Mouse (Mus musculus): ENCODE results near the gene Rab40c. TPM values are rescaled to one million over a fixed set of nuclear protein-coding genes. Genes with fewer than 3 reads are reported as not detected.
"Not testable (repeated sequence)": the region's sequence is repeated elsewhere in the genome, so short reads cannot be mapped to it uniquely, and the experiment has no call there.

The Rab40c gene
- polyA plus RNA-seq, 1 experiment from 2014 or later, result 9.9 TPM

DNA sequence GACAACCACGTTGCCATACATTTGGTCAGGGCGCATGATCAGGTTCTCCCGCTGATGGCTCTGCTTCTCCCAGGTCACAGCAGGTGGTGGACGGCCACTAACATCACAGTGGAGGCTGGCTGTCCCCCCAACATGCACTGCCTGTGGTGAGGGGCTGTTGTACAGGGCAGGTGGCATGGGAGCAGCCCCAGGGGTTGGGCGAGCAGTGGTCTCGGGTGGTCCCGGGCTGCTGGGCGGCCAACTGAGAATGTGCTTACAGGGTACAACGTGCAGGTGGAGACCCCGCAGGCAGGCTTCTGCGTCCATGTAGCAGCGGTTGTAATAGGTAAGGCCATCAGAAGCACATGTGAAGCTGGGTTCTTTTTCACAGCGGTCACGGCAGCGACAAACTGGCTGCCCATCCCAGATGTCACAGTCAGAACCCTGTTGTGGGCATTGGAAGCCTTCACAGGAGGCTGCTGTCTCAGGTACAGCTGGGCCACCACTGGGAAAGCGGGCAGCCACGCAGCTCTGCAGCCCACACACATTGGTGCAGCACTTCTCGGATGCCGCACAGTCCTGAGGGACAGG is 40.8 kb downstream of the Rab40c start:
- Histone ChIP-seq H3K27ac (no peak overlapping the region), H3K4me1 (peaks cover 53% of the 10 kb centered on the region), H3K4me3 (no peak overlapping the region), H3K36me3 (peaks cover 43% of the 10 kb centered on the region), H3K4me2 (no peak overlapping the region), H3K9ac (no peak overlapping the region), H3K9me3 (replicated peaks) (no peaks in the 10 kb centered on the region), H3K27me3 (replicated peaks) (no peaks in the 10 kb centered on the region)
- no peak for ATAC-seq
- 86% methylated on average over 19 of the region's 19 CpGs for WGBS (ENCODE audit: insufficient replicate concordance)

DNA sequence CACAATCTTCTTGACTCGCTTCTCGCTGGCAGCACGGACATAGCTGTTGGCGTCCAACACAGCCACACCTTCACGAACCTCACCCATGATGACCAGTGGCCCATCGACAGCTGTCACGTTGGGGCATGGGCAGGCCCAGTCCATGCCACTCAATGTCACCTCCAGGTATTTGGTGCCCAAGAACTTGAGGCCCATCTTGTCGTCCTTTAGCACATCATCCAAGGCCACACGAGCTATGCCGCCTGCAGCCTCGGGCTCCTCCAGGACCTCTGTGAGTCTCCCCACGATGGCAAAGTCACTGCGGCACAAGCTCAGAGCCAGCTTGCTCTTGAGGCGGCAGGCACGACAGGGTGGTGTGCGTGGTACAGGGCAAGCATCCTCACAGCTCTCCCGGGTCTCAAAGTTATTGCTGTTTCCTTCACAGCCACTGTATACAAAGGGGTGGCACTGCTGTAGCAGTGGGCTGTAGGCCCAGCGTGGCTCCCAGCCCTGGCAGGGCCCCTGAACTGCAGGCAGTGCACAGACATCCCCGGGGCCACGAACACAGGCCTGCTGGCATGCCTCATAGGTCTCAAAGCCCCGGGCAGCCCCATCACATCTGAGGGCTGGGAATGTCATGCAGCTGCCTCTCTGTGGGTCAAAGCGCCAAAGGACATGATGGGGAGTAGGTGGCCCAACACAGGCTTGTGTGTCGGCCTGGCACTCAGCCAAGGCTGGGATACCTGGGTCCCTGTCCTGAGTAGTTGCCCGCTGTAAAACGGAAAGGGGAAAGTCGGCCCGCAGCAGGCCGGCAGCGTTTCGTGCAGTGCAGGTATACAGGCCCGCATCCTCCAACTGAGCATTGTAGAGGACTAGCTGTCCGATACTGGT is 41.6 kb downstream of the Rab40c start:
- Histone ChIP-seq H3K9me3 (replicated peaks) (no peaks in the 10 kb centered on the region), H3K9ac (no peak overlapping the region), H3K27me3 (replicated peaks) (no peaks in the 10 kb centered on the region), H3K36me3 (peaks cover 36% of the 10 kb centered on the region), H3K27ac (no peak overlapping the region), H3K4me3 (no peak overlapping the region), H3K4me2 (no peak overlapping the region), H3K4me1 (peaks cover 53% of the 10 kb centered on the region)
- no peak for ATAC-seq
- 90% methylated on average over 32 of the region's 32 CpGs for WGBS (ENCODE audit: insufficient replicate concordance)

DNA sequence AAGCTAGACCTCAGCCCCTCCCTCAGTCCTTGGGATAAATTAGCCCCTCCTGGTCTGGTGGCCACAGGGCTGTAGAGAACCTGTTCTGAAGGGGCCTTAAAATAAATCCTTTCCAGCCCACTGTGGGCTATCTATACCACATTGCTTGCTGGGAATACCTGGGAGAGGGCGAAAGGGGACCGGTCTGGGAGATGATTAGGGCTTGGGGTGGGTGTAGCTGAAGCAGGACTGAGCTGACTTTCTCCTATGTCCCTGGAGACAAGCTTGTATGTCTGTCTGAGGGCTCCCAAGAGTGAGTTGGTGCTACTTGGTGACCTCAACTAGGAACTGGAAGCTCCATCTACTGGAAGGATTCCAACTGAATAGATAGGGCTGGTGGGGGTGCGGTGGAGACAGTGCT is 42.5 kb downstream of the Rab40c start:
- no peak overlapping the region for H3K4me3 ChIP-seq
- 83% methylated on average over 3 of the region's 3 CpGs for WGBS (ENCODE audit: insufficient replicate concordance)
- H3K4me2 ChIP-seq, result peak overlapping the region; percentile 90
- H3K9ac ChIP-seq, result peak overlapping the region; percentile 19; the same call in 1 of the 2 replicates
- H3K9me3 ChIP-seq (replicated peaks), result no peaks in the 10 kb centered on the region
- H3K4me1 ChIP-seq, result peaks cover 45% of the 10 kb centered on the region
- no peaks in the 10 kb centered on the region for H3K27me3 ChIP-seq (replicated peaks)
- no peak overlapping the region for H3K27ac ChIP-seq
- ATAC-seq, result no peak
- H3K36me3 ChIP-seq, result peaks cover 29% of the 10 kb centered on the region

DNA sequence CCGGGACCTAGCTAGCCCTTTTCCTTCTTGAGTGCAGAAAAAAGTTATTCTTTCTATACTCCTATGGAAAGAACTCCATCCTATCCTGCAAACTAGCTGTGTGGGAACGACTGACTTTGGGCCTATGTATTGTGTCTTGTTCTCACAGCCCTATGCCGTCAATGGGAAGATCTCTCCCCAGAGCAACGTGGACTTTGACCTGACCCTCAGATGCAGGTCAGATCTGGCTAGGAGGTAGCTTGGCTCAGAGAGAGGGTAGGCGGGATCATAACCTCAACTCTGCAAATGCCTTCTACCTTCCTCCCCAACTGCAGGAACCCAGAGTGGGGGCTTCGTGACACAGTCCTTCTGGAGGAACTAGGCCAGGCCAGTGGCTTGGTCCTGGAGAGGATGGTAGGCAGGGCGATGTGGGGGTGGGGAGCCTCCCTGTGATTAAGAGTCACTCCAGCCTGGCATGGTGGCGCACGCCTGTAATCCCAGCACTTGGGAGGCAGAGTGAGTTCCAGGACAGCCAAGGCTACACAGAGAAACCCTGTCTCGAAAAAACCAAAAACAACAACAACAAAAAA is 43.1 kb downstream of the Rab40c start:
- Histone ChIP-seq H3K9ac (peak overlapping the region; percentile 78), H3K4me3 (peak overlapping the region; percentile 76), H3K27ac (peak overlapping the region; percentile 92), H3K4me2 (peak overlapping the region; percentile 90), H3K27me3 (replicated peaks) (no peaks in the 10 kb centered on the region), H3K36me3 (peaks cover 23% of the 10 kb centered on the region), H3K9me3 (replicated peaks) (no peaks in the 10 kb centered on the region), H3K4me1 (peaks cover 39% of the 10 kb centered on the region)
- 64% methylated on average over 10 of the region's 10 CpGs for WGBS (ENCODE audit: insufficient replicate concordance)
- no peak for ATAC-seq

DNA sequence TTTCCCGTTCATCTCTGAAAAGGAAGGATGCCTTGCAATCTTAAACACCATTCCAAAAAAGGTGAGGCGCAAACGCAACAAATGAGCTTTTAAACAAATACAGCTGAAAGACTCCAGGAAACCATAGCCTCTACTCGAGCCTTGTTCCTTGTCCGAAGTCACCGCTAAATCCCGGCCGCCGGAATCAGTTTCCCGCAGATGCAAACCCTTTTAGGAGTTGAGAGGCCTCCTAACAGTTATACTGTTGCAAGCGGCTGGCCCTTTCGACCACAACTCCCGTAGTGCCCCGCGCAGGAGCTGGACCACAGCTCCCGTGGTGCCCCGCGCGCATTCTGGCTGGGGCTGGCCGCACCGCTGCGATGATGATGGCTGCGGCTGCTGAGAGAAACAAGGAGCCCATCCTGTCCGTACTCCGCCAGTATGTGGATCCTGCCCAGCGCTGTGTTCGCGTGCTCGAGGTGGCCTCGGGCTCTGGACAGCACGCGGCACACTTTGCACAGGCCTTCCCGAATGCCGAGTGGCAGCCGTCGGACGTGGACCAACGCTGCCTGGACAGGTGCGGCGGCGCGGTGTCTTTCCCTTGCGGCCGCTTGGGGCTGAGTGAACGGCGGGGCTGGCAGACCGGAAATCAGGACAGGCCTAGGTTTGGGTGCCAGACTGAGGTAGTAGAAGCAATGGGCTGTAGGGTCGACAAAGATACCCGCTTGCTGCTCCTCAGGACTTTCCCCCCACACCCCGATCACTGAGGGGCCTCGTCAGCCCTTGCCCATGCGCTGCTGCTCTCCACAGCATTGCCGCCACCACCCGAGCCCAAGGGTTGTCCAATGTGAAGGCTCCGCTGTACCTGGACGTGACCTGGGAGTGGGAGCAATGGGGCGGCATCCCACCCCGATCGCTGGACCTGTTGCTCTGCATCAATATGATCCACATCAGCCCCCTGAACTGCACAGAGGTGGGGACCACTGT is 44.1 kb downstream of the Rab40c start:
- H3K27ac ChIP-seq, result peak overlapping the region; percentile 92
- peak; percentile 86 for ATAC-seq
- peaks cover 32% of the 10 kb centered on the region for H3K4me1 ChIP-seq
- H3K27me3 ChIP-seq (replicated peaks), result no peaks in the 10 kb centered on the region
- H3K36me3 ChIP-seq, result peaks cover 23% of the 10 kb centered on the region
- no peaks in the 10 kb centered on the region for H3K9me3 ChIP-seq (replicated peaks)
- peak overlapping the region; percentile 76 for H3K4me3 ChIP-seq
- WGBS (ENCODE audit: insufficient replicate concordance), result 2% methylated on average over 59 of the region's 59 CpGs
- peak overlapping the region; percentile 78 for H3K9ac ChIP-seq
- H3K4me2 ChIP-seq, result peak overlapping the region; percentile 90

DNA sequence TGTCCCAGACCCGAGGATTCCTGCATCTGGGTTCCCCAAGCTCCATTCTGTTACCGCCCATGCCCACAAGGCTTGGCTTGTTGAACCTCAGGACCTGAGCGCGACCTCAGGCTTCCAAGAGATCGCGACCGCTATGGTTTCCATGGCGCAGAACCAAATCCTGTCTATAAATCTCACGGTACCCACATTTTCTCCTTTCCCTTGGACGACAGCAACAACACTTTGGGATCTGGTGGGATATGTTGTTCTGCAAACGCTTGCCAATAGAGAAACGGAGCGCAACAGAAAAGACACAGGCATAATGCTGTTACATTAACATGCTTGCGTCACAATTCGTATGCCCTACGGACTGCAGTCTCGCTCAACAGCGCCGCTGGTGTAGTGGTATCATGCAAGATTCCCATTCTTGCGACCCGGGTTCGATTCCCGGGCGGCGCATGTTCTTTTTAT is 44.8 kb downstream of the Rab40c start, which contains the start of gene Mettl26:
TSS of gene Mettl26 (plus strand) at position 354 of the 450 bp plus-strand sequence.
- Histone ChIP-seq H3K9ac (peak within 1 kb of the TSS; percentile 78), H3K4me3 (peak within 1 kb of the TSS; percentile 76), H3K27me3 (replicated peaks) (no peaks in the 10 kb centered on the region), H3K4me2 (peak within 1 kb of the TSS; percentile 90), H3K36me3 (peaks cover 22% of the 10 kb centered on the region), H3K27ac (peak within 1 kb of the TSS; percentile 92), H3K9me3 (replicated peaks) (no peaks in the 10 kb centered on the region), H3K4me1 (peaks cover 32% of the 10 kb centered on the region)
- ATAC-seq, result peak; percentile 70
- WGBS (ENCODE audit: insufficient replicate concordance), result under 1% methylated on average over 25 of the region's 25 CpGs

DNA sequence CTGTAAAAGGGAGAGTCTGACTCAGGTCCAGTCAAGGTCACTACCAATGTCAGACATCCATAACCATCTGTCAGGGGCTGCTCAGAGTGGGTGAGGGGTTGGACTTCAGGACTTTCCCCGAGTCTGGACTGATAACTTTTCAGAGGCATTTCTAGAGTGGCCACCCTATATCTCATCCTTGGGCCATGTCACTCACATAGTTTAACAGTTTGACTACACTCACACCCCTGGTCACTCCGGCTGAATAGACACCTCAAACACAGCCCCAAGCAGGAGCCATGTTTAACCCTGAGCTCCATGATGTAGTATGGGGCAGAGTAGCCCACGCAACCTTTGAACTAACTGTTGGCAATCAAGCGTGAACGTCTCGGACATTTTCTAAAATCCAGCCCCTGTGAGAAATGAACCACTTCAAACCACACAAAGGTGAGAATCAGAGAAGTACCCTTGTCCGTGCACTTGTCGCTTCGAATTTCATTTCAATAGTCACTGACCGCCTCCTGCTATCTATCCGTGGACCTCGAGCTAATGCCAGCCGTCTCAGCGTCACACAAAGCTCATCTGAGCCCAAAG is 45.3 kb downstream of the Rab40c start:
- peak overlapping the region; percentile 90 for H3K4me2 ChIP-seq
- H3K27me3 ChIP-seq (replicated peaks), result no peaks in the 10 kb centered on the region
- H3K4me1 ChIP-seq, result peaks cover 32% of the 10 kb centered on the region
- H3K27ac ChIP-seq, result peak overlapping the region; percentile 92
- peak overlapping the region; percentile 76 for H3K4me3 ChIP-seq
- H3K9me3 ChIP-seq (replicated peaks), result no peaks in the 10 kb centered on the region
- peak overlapping the region; percentile 78 for H3K9ac ChIP-seq
- peaks cover 17% of the 10 kb centered on the region for H3K36me3 ChIP-seq
- ATAC-seq, result no peak
- 10% methylated on average over 14 of the region's 14 CpGs for WGBS (ENCODE audit: insufficient replicate concordance)

DNA sequence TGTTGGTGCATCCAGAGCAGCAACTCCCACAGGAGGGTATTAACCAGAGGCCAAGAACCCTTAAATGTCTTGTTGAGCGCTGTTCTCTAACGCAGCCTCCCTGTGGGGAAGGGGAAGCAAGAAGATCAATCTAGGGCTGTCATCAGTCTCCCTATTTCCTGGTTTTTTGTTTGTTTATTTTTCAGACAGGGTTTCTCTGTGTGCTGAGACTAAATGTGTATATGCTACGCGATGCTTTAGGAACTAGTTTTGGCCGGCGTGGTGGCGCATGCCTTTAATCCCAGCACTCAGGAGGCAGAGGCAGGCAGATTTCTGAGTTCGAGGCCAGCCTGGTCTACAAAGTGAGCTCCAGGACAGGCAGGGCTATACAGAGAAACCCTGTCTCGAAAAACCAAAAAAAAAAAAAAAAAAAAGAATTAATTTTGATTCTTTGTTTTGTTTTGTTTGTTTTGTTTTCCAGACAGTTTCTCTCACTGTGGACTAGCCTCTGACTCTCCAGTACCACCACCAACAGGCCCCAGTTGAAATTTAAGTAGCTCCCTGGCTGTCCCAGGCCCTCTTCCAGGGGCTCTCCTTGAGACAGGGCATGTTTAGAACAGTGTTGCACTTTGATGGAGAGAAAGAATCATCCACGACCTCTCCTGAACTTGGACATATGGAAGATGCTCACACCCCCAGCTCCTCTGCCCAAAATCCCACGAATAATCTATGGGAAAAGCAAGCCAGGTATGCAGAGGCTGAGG is 46.0 kb downstream of the Rab40c start:
- H3K27ac ChIP-seq, result peak overlapping the region; percentile 92; the same call in 1 of the 2 replicates
- ATAC-seq, result no peak
- no peaks in the 10 kb centered on the region for H3K27me3 ChIP-seq (replicated peaks)
- H3K4me2 ChIP-seq, result peak overlapping the region; percentile 90
- H3K36me3 ChIP-seq, result peaks cover 10% of the 10 kb centered on the region
- WGBS (ENCODE audit: insufficient replicate concordance), result 69% methylated on average over 11 of the region's 11 CpGs
- H3K9ac ChIP-seq, result peak overlapping the region; percentile 78; the same call in 1 of the 2 replicates
- H3K4me1 ChIP-seq, result peaks cover 36% of the 10 kb centered on the region
- no peaks in the 10 kb centered on the region for H3K9me3 ChIP-seq (replicated peaks)
- peak overlapping the region; percentile 76 for H3K4me3 ChIP-seq

DNA sequence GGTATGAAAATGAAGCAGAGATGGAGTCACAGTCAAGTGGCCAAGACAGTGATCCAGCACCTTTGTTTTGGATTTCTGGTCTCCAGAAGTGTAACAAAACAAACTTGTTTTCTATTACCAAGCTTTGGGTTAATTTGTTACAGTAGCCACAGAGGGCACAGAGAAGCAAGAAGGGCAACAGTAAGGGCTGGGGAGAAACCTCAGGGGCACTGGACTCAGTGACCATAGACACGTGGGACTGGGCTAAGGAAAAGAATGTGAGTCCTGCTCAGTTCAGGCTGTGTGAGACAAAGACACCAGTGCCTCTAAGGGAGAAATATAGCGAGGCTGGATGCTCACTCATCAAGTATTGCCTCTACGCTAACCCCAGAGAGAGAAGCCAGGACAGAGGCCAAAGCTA is 46.9 kb downstream of the Rab40c start:
- WGBS (ENCODE audit: insufficient replicate concordance), result 75% methylated on average over 3 of the region's 3 CpGs
- H3K27ac ChIP-seq, result no peak overlapping the region

DNA sequence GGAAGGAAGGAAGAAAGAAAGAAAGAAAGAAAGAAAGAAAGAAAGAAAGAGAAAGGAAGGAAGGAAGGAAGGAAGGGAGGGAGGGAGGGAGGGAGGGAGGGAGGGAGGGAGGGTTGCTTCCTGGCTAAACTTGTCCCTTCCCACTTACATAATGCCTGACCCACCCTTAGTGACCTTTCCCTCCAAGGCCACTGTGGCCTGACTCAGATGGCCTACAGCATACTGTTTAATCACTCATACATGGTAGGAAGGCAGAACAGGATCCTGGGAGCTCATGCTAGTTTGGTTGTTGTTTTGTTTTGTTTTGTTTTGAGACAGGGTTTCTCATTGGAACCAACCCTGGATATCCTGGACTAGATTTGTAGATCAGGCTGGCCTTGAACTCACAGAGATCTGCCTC is 48.0 kb downstream of the Rab40c start:
- not testable (repeated sequence) for H3K36me3 ChIP-seq; H3K9me3 ChIP-seq (replicated peaks); H3K27me3 ChIP-seq (replicated peaks); H3K9ac ChIP-seq; ATAC-seq; H3K4me2 ChIP-seq; H3K27ac ChIP-seq; H3K4me3 ChIP-seq
- H3K4me1 ChIP-seq, result peaks cover 45% of the 10 kb centered on the region

More for the DNA sequence above, 46.9 kb downstream of the Rab40c start:
- H3K9me3 ChIP-seq (replicated peaks), result no peaks in the 10 kb centered on the region
- no peak overlapping the region for H3K4me3 ChIP-seq
- H3K9ac ChIP-seq, result no peak overlapping the region
- no peak for ATAC-seq
- peaks cover 45% of the 10 kb centered on the region for H3K4me1 ChIP-seq
- no peaks in the 10 kb centered on the region for H3K27me3 ChIP-seq (replicated peaks)
- peaks cover 1% of the 10 kb centered on the region for H3K36me3 ChIP-seq
- no peak overlapping the region for H3K4me2 ChIP-seq
